Mouse (Mus musculus): ENCODE results near the gene Sumo2. TPM values are rescaled to one million over a fixed set of nuclear protein-coding genes. Genes with fewer than 3 reads are reported as not detected.
A peak's percentile ranks its signal among the peaks of the same experiment; 100 is the strongest.
"Not testable (repeated sequence)": the region's sequence is repeated elsewhere in the genome, so short reads cannot be mapped to it uniquely, and the experiment has no call there.

Sumo2 gene
- polyA plus RNA-seq, 1 experiment from 2014 or later: 993 TPM

DNA sequence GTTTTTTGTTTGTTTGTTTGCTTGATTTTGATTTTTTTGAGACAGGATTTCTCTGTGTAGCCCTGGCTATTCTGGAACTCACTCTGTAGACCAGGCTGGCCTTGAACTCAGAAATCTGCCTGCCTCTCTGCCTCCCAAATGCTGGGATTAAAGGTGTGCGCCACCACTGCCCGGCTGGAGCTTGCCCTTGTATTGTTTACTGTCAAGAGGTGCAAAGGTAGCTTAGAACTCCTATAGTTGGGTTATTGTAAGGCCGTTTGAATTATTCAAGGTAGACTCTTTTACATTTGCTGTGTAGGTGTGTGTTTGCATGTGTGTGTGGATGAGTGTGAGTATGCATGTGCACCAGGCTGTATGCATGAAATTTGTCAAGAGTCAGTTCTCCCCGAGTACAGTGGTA is 59.4 kb downstream of the Sumo2 start:
- not testable (repeated sequence) for H3K27me3 ChIP-seq; H3K27ac ChIP-seq; H3K9me3 ChIP-seq; H3K36me3 ChIP-seq; ATAC-seq (ENCODE audit: borderline replicate concordance, extremely low read depth, low FRiP score, low TSS enrichment)
- H3K4me3 ChIP-seq: peak overlapping the region; percentile 88
- H3K4me2 ChIP-seq: peak overlapping the region; percentile 82
- peak overlapping the region; percentile 69; the same call in 1 of the 2 replicates for H3K9ac ChIP-seq
- WGBS: 69% methylated on average over 4 of the region's 4 CpGs
- peaks cover 31% of the 10 kb centered on the region for H3K4me1 ChIP-seq

DNA sequence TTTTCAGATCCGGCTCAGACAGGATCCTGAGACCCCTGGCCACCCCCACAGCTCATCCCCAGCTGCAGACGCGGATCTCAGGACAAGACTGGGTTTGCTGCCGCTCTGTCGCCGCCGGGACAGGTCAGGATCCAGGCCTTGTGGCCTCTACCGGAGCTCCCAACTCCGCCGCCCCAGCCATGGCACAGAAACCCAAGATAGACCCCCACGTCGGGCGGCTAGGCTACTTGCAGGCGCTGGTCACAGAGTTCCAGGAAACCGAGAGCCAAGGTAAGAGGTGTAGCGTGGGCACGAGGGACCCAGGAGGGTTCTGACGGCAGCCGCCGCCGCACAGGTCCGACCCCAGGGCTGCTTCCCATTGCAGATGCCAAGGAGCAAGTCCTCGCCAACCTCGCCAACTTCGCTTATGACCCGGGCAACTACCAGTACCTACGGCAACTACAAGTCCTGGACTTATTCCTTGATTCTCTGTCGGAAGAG is 60.3 kb downstream of the Sumo2 start:
- Histone ChIP-seq H3K4me2 (peak overlapping the region; percentile 82), H3K9me3 (no peaks in the 10 kb centered on the region), H3K27ac (no peak overlapping the region), H3K36me3 (no peaks in the 10 kb centered on the region), H3K27me3 (no peaks in the 10 kb centered on the region), H3K4me3 (peak overlapping the region; percentile 88), H3K9ac (peak overlapping the region; percentile 69), H3K4me1 (peaks cover 31% of the 10 kb centered on the region)
- peak; percentile 23 for ATAC-seq (ENCODE audit: borderline replicate concordance, extremely low read depth, low FRiP score, low TSS enrichment)
- WGBS: 3% methylated on average over 28 of the region's 28 CpGs

- Histone ChIP-seq H3K4me1 (peaks cover 31% of the 10 kb centered on the region), H3K27me3 (no peaks in the 10 kb centered on the region), H3K4me3 (peak within 1 kb of the TSS; percentile 88), H3K9me3 (no peaks in the 10 kb centered on the region), H3K36me3 (no peaks in the 10 kb centered on the region), H3K27ac (peak within 1 kb of the TSS; percentile 66), H3K4me2 (peak within 1 kb of the TSS; percentile 82), H3K9ac (peak within 1 kb of the TSS; percentile 69)
- ATAC-seq (ENCODE audit: borderline replicate concordance, extremely low read depth, low FRiP score, low TSS enrichment): peak; percentile 97
- WGBS: 1% methylated on average over 26 of the region's 26 CpGs
Measured at GRCm38 (mm10) chr11:115475025-115475757, 60.9 kb downstream of the Sumo2 start, which contains the start of gene Armc7. Gene Armc7, plus strand, starts transcription at chr11:115475667.

- ATAC-seq (ENCODE audit: borderline replicate concordance, extremely low read depth, low FRiP score, low TSS enrichment): no peak; the same call in 1 of the 2 replicates
- Histone ChIP-seq H3K4me2 (peak overlapping the region; percentile 31; the same call in 1 of the 2 replicates), H3K27me3 (no peaks in the 10 kb centered on the region), H3K9me3 (no peaks in the 10 kb centered on the region), H3K27ac (peak overlapping the region; percentile 56), H3K4me1 (peaks cover 31% of the 10 kb centered on the region), H3K9ac (no peak overlapping the region), H3K4me3 (no peak overlapping the region), H3K36me3 (no peaks in the 10 kb centered on the region)
- 14% methylated on average over 15 of the region's 15 CpGs for WGBS
Measured at GRCm38 (mm10) chr11:115473626-115474275, 62.3 kb downstream of the Sumo2 start.

Other genes with a start within 250 kb of the Sumo2 start
- 0.30 and 0.32 TPM in 2 replicates for gene Fads6, start 238.6 kb downstream of the Sumo2 start, polyA plus RNA-seq (2015; fragmentation: Nextera tagmentation; extraction: Ambion mirVana)
- gene Otop2, start 229.1 kb downstream of the Sumo2 start, polyA plus RNA-seq (2015; fragmentation: Nextera tagmentation; extraction: Ambion mirVana): not detected in 2 replicates
- not detected in 2 replicates for gene Ush1g, start 214.2 kb downstream of the Sumo2 start, polyA plus RNA-seq (2015; fragmentation: Nextera tagmentation; extraction: Ambion mirVana)
- gene Otop3, start 201.5 kb downstream of the Sumo2 start, polyA plus RNA-seq (2015; fragmentation: Nextera tagmentation; extraction: Ambion mirVana): not detected in 2 replicates
- gene Hid1, start 168.5 kb downstream of the Sumo2 start, polyA plus RNA-seq (2015; fragmentation: Nextera tagmentation; extraction: Ambion mirVana): 13.9 and 15.8 TPM in 2 replicates
- gene Cdr2l, start 154.4 kb downstream of the Sumo2 start, polyA plus RNA-seq (2015; fragmentation: Nextera tagmentation; extraction: Ambion mirVana): 13.7 and 15.3 TPM in 2 replicates
- 204 and 222 TPM in 2 replicates for gene Mrpl58, start 132.5 kb downstream of the Sumo2 start, polyA plus RNA-seq (2015; fragmentation: Nextera tagmentation; extraction: Ambion mirVana)
- 787 and 840 TPM in 2 replicates for gene Atp5h, start 116.3 kb downstream of the Sumo2 start, polyA plus RNA-seq (2015; fragmentation: Nextera tagmentation; extraction: Ambion mirVana)
- gene Kctd2, start 116.1 kb downstream of the Sumo2 start, polyA plus RNA-seq (2015; fragmentation: Nextera tagmentation; extraction: Ambion mirVana): 16.3 and 17.8 TPM in 2 replicates
- gene Trim80, start 95.7 kb downstream of the Sumo2 start, polyA plus RNA-seq (2015; fragmentation: Nextera tagmentation; extraction: Ambion mirVana): not detected in 2 replicates
- gene Slc16a5, start 73.8 kb downstream of the Sumo2 start, polyA plus RNA-seq (2015; fragmentation: Nextera tagmentation; extraction: Ambion mirVana): 0.55 and 1.9 TPM in 2 replicates
- 6.6 and 7.1 TPM in 2 replicates for gene Armc7, start 60.6 kb downstream of the Sumo2 start, polyA plus RNA-seq (2015; fragmentation: Nextera tagmentation; extraction: Ambion mirVana)
- gene Nt5c, start 44.4 kb downstream of the Sumo2 start, polyA plus RNA-seq (2015; fragmentation: Nextera tagmentation; extraction: Ambion mirVana): 81.5 and 83.7 TPM in 2 replicates
- 504 and 510 TPM in 2 replicates for gene Jpt1, start 21.9 kb downstream of the Sumo2 start, polyA plus RNA-seq (2015; fragmentation: Nextera tagmentation; extraction: Ambion mirVana)
- 190 and 192 TPM in 2 replicates for gene Nup85, start 28.2 kb upstream of the Sumo2 start, polyA plus RNA-seq (2015; fragmentation: Nextera tagmentation; extraction: Ambion mirVana)
- 83.9 and 85.0 TPM in 2 replicates for gene Mrps7, start 67.6 kb upstream of the Sumo2 start, polyA plus RNA-seq (2015; fragmentation: Nextera tagmentation; extraction: Ambion mirVana)
- gene Gga3, start 67.8 kb upstream of the Sumo2 start, polyA plus RNA-seq (2015; fragmentation: Nextera tagmentation; extraction: Ambion mirVana): 15.6 and 18.1 TPM in 2 replicates
- gene Mif4gd, start 76.7 kb upstream of the Sumo2 start, polyA plus RNA-seq (2015; fragmentation: Nextera tagmentation; extraction: Ambion mirVana): 29.5 and 32.3 TPM in 2 replicates
- gene Slc25a19, start 92.0 kb upstream of the Sumo2 start, polyA plus RNA-seq (2015; fragmentation: Nextera tagmentation; extraction: Ambion mirVana): 19.6 and 20.9 TPM in 2 replicates
- 85.6 and 91.0 TPM in 2 replicates for gene Grb2, start 172.3 kb upstream of the Sumo2 start, polyA plus RNA-seq (2015; fragmentation: Nextera tagmentation; extraction: Ambion mirVana)
- gene Tmem94, start 229.2 kb upstream of the Sumo2 start, polyA plus RNA-seq (2015; fragmentation: Nextera tagmentation; extraction: Ambion mirVana): 23.1 and 24.6 TPM in 2 replicates